Mouse (Mus musculus): ENCODE results near the gene Ccl21a.
"Not testable (repeated sequence)": the region's sequence is repeated elsewhere in the genome, so short reads cannot be mapped to it uniquely, and the experiment has no call there.

The Ccl21a gene

DNA sequence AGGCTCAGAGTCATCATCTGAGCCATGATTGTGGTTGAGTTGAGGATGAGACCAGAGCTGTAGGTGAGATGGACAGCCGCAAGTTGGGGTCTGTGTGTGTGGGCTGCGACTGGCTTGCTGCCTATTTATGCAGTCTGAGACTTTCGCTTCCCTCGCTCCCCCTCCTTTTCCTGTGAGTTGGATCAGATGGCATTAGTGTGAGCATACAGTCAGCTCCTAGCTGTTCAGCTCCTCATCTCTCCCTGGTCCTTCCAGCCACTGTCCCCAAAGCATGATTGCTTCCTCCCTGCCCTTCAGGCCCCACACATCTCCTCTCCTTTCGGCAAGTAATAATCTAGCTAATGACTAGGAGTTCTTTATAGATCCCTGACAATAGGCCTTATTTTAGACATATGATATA lies at the start of gene Ccl21a:
Ccl21a (minus strand) TSS at position 101 of the 400 bp plus-strand sequence.
- ATAC-seq (ENCODE audit: insufficient number of reproducible peaks, low FRiP score, low TSS enrichment), result not testable (repeated sequence)

DNA sequence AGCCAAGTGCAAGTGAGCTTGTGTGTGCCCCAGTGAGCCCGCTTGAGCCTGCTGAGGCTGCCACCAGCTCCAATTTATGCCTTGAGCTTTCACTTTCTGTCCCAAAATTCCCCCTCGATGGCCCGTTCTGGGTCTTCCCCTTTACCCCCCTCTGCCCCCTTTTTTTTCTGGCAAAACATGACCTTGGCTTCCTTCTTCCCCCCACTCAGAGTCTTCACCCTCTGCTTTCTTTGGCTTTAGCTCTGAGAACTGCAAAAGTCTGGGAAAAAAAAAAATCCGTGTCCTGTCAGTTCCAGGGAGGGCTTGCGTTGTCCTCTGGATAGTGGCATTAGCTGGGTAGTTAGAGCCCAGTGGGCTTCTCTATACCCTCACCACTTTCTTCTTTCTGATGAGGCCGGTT lies 17.3 kb downstream of the Ccl21a start, which contains the start of gene Ccl19:
Ccl19 (minus strand) TSS at position 101 of the 400 bp plus-strand sequence.
- ATAC-seq (ENCODE audit: insufficient number of reproducible peaks, low FRiP score, low TSS enrichment), result not testable (repeated sequence)

DNA sequence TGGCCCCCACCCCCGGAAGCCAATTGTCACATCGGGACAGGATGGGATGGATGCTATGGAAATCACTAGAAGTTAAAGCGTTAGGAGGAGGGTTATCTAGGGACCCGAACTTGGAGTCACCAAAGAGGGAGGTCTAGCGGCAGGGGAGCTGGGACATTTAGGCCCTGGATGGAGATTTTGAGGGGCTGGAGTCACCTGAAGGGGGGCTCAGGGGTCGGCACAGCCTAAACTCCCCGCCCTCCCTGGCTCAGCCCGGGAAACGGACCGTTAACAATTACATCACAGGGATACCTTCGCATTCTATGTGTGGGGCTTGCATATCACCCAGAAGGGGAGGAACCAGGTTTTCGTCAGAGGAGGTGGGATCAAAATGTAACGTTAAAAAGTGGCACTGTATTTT lies 38.5 kb downstream of the Ccl21a start, which contains the start of gene 4930578G10Rik:
4930578G10Rik (plus strand) TSS at position 301 of the 400 bp plus-strand sequence.
- not testable (repeated sequence) for ATAC-seq (ENCODE audit: insufficient number of reproducible peaks, low FRiP score, low TSS enrichment)

Data from cerebellum, adult (tissue).